In genomic region chr15:92598380-92599295, GRCm38 (mm10) we compare ENCODE assay signal across 10 mouse cellular contexts.
DNase-seq lines count a peak whose midpoint lies in the region; ATAC-seq and TF ChIP-seq lines count a peak whose summit lies in the region.
"Had no signal": no experiment of that assay in that cellular context is flagged by ENCODE, and none has a peak within 500 bp of the region (broad histone marks: within the 10 kb centered on the region; RNA-seq: fewer than 3 reads in every experiment).

No protein-coding gene starts in this region.

- 2% methylated on average over 18 of the region's 18 CpGs for WGBS in heart, embryonic 10.5 days
- WGBS in embryonic facial prominence, embryonic 15.5 days: 1% methylated on average over 18 of the region's 18 CpGs
- 3% methylated on average over 18 of the region's 18 CpGs for WGBS in intestine, embryonic 16.5 days

- peaks cover 11% of the 10 kb centered on the region; the same call in 1 of the 2 replicates for H3K4me1 ChIP-seq in heart, embryonic 10.5 days
- H3K4me1 ChIP-seq in embryonic facial prominence, embryonic 15.5 days: peaks cover 18% of the 10 kb centered on the region
- peaks cover 12% of the 10 kb centered on the region; the same call in 1 of the 2 replicates for H3K4me1 ChIP-seq in intestine, embryonic 16.5 days (ENCODE audit: control insufficient read depth, insufficient read depth, low read length)

- H3K79me2 ChIP-seq in myocyte (ENCODE audit: control insufficient read depth, insufficient read depth): no peaks in the 10 kb centered on the region

- no peak for TF ChIP-seq POLR2A in myocyte (IDR thresholded peaks at IDR 0.05; ENCODE audit: insufficient read length, low read depth)

- no peaks in the 10 kb centered on the region for H3K9me3 ChIP-seq in heart, embryonic 10.5 days
- H3K9me3 ChIP-seq in embryonic facial prominence, embryonic 15.5 days (replicated peaks): no peaks in the 10 kb centered on the region
- peaks cover under 1% of the 10 kb centered on the region; the same call in 1 of the 2 replicates for H3K9me3 ChIP-seq in intestine, embryonic 16.5 days (ENCODE audit: control insufficient read depth, low read length)

- no peak for ATAC-seq in embryonic facial prominence, embryonic 15.5 days (ENCODE audit: insufficient number of reproducible peaks, low FRiP score, low TSS enrichment, low read depth)
- no peak for ATAC-seq in intestine, embryonic 16.5 days

- DNase-seq in heart, embryonic 10.5 days (ENCODE audit: low spot score): peak; percentile 68
- DNase-seq in heart, adult 8-10 months (ENCODE audit: low spot score): no peak
- DNase-seq in ES-CJ7 (ENCODE audit: low read depth, low spot score): peak; percentile 11
- no peak for DNase-seq in spleen, postnatal 4 days (ENCODE audit: low spot score in 2 of 2)
- DNase-seq in layer of hippocampus, adult 9-10 months (ENCODE audit: low spot score): no peak

- peak overlapping the region; percentile 54 for H3K4me3 ChIP-seq in heart, embryonic 10.5 days
- peak overlapping the region; percentile 25 for H3K4me3 ChIP-seq in embryonic facial prominence, embryonic 15.5 days (replicated peaks)
- peak overlapping the region; percentile 11; the same call in 1 of the 2 replicates for H3K4me3 ChIP-seq in intestine, embryonic 16.5 days (ENCODE audit: low read length)
- no peak overlapping the region for H3K4me3 ChIP-seq in myocyte
- H3K4me3 ChIP-seq: erythroblast, embryonic 14.5 days had no signal

- H3ac ChIP-seq in myocyte (ENCODE audit: control insufficient read depth, insufficient read length): no peak overlapping the region

- no peaks in the 10 kb centered on the region for H3K36me3 ChIP-seq in heart, embryonic 10.5 days
- H3K36me3 ChIP-seq in embryonic facial prominence, embryonic 15.5 days: no peaks in the 10 kb centered on the region
- no peaks in the 10 kb centered on the region for H3K36me3 ChIP-seq in intestine, embryonic 16.5 days (ENCODE audit: control insufficient read depth, insufficient read depth, low read length)
- H3K36me3 ChIP-seq in myocyte (ENCODE audit: control insufficient read depth, insufficient read depth): no peaks in the 10 kb centered on the region
- H3K36me3 ChIP-seq: G1E had no signal

- peak overlapping the region; percentile 10; the same call in 1 of the 2 replicates for H3K27ac ChIP-seq in heart, embryonic 10.5 days
- no peak overlapping the region for H3K27ac ChIP-seq in embryonic facial prominence, embryonic 15.5 days (replicated peaks)
- no peak overlapping the region for H3K27ac ChIP-seq in intestine, embryonic 16.5 days (ENCODE audit: low read length)

- peak overlapping the region; percentile 50 for H3K4me2 ChIP-seq in embryonic facial prominence, embryonic 15.5 days (replicated peaks)
- H3K4me2 ChIP-seq in intestine, embryonic 16.5 days (ENCODE audit: low read depth, low read length): peak overlapping the region; percentile 42
- peak overlapping the region; percentile 48 for H3K4me2 ChIP-seq in myocyte (ENCODE audit: low read depth)

- no peak overlapping the region for H3K9ac ChIP-seq in embryonic facial prominence, embryonic 15.5 days
- H3K9ac ChIP-seq in intestine, embryonic 16.5 days (ENCODE audit: low read depth, low read length): no peak overlapping the region

- H3K27me3 ChIP-seq in heart, embryonic 10.5 days (ENCODE audit: insufficient read depth, poor library complexity, severe bottlenecking): no peaks in the 10 kb centered on the region
- peaks cover 4% of the 10 kb centered on the region; the same call in 1 of the 2 replicates for H3K27me3 ChIP-seq in embryonic facial prominence, embryonic 15.5 days
- H3K27me3 ChIP-seq in intestine, embryonic 16.5 days (replicated peaks; ENCODE audit: control insufficient read depth, insufficient read depth, low read length): no peaks in the 10 kb centered on the region
- no peaks in the 10 kb centered on the region for H3K27me3 ChIP-seq in myocyte (ENCODE audit: control insufficient read depth, insufficient read depth, insufficient read length)

TF ChIP-seq in myocyte, 11 proteins besides CTCF, POLR2A, EP300 and RAD21:
- no peak for TF ChIP-seq CEBPB (IDR thresholded peaks at IDR 0.05; ENCODE audit: insufficient read depth, poor library complexity, severe bottlenecking)
- TF ChIP-seq MAX (IDR thresholded peaks at IDR 0.05; ENCODE audit: low read depth): no peak
- TF ChIP-seq TCF12 (IDR thresholded peaks at IDR 0.05; ENCODE audit: insufficient read depth, poor library complexity, severe bottlenecking): no peak
- no peak for TF ChIP-seq POLR2AphosphoS2 (IDR thresholded peaks at IDR 0.05; ENCODE audit: insufficient read length, low read depth)
- no peak for TF ChIP-seq MYOD1 (IDR thresholded peaks at IDR 0.05; ENCODE audit: control insufficient read depth in 1 of 3, insufficient read length in 2 of 3, low read depth in 2 of 3)
- no peak for TF ChIP-seq E2F4 (IDR thresholded peaks at IDR 0.05; ENCODE audit: insufficient read depth)
- no peak for TF ChIP-seq USF1 (IDR thresholded peaks at IDR 0.05; ENCODE audit: low read depth)
- no peak for TF ChIP-seq SRF (IDR thresholded peaks at IDR 0.05; ENCODE audit: control insufficient read depth, insufficient read length, low read depth)
- no peak for TF ChIP-seq TCF3 (IDR thresholded peaks at IDR 0.05; ENCODE audit: insufficient read length, low read depth)
- no peak for TF ChIP-seq MYOG (IDR thresholded peaks at IDR 0.05; ENCODE audit: control insufficient read depth in 1 of 3, insufficient read depth in 1 of 3, insufficient read length in 2 of 3, low read depth in 2 of 3)
- no peak for TF ChIP-seq REST (IDR thresholded peaks at IDR 0.05; ENCODE audit: insufficient read depth, insufficient read length)
TF ChIP-seq in myocyte: peak in this region for 0.

Comparison
In these comparisons a context has a peak if more than half of its experiments do, and no peak if none do; other contexts are left out.
1. DNase-seq: peak in heart, embryonic 10.5 days (single experiment) and ES-CJ7 (single experiment); none in heart, adult 8-10 months (single experiment), spleen, postnatal 4 days (0 of 2) and layer of hippocampus, adult 9-10 months (single experiment).
2. Peak in every context shown above with its lines, with median percentiles within 50 percentile points of each other: H3K4me2 ChIP-seq.